Mouse (Mus musculus): ENCODE data around the gene Brd2. TPM values are rescaled to one million over a fixed set of nuclear protein-coding genes. Genes with fewer than 3 reads are reported as not detected.

Brd2 gene
- total and polyA plus RNA-seq, 2 experiments from 2014 or later = 124 to 233 TPM

DNA sequence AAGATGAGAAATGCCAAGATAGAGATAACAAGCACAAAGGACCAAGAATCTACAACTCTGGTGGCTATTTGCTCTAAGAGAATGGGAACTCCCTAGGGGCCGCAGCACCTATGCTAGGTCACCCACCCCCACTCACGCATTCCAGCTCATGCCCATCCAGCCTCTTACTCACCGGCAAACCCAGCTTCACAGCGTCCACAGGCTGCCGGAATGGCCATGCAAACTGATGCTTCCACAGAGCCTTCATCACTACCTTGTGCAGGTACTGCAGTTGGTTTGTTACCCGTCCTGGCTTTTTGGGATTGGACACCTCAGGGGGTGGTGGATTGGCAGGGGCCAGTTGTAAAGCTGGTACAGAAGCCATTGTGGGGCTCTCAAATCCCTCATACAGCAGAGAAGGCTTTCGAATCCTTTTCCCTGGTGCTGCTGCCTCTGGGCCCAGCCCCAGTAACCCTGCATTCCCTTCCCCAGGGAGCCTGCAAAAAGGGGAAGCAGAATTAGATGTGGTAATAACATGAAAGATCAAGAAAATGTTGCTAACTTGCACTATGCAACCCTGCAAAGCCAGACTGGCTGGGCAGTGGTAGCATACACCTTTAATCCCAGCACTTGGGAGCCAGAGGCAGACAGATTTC, 5.6 kb downstream of the Brd2 start:
- Histone ChIP-seq H3K4me1 (ENCODE audit: insufficient read depth, low read length) (no peaks in the 10 kb centered on the region), H3K27ac (ENCODE audit: low read depth, low read length) (0 out of 2 replicates have a peak overlapping the region, but pooled peaks have one; percentile 12), H3K36me3 (ENCODE audit: insufficient read depth, low read length) (peaks cover 47% of the 10 kb centered on the region), H3K27me3 (ENCODE audit: insufficient read depth, low read length) (no peaks in the 10 kb centered on the region), H3K9me3 (ENCODE audit: low read length) (no peaks in the 10 kb centered on the region), H3K4me2 (ENCODE audit: low read depth, low read length, poor library complexity, severe bottlenecking) (peak overlapping the region; percentile 86), H3K4me3 (ENCODE audit: low read depth, low read length) (peak overlapping the region; percentile 77), H3K9ac (replicated peaks; ENCODE audit: low read length, poor library complexity, severe bottlenecking) (peak overlapping the region; percentile 48)
- no peak for ATAC-seq (ENCODE audit: low FRiP score)
- 35% methylated on average over 7 of the region's 7 CpGs for WGBS
- DNase-seq (ENCODE audit: low spot score) = no peak
- TF ChIP-seq CTCF (IDR thresholded peaks at IDR 0.05) = no peak

DNA sequence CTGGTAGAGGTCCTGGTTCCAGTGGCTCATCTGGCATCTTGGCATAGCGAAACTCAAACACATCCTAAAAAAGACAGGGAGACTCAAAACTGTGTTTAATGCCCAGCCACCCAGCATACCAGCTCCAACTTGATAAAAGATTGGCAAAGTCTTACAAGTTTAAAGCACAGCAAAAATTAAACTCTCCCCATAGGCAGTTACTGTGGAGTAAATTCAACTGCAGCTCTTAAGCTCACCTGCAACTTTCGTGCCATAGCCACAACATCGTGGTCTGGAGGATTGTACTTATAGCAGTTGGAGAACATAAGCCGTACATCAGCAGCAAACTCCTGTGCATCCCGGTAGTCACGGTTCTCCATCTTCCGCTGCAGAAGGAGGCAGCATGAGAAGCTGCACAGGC, 8.3 kb downstream of the Brd2 start:
- Histone ChIP-seq H3K4me2 (ENCODE audit: low read depth, low read length, poor library complexity, severe bottlenecking) (no peak overlapping the region), H3K4me1 (ENCODE audit: insufficient read depth, low read length) (no peaks in the 10 kb centered on the region), H3K27ac (ENCODE audit: low read depth, low read length) (no peak overlapping the region), H3K9me3 (ENCODE audit: low read length) (no peaks in the 10 kb centered on the region), H3K9ac (replicated peaks; ENCODE audit: low read length, poor library complexity, severe bottlenecking) (no peak overlapping the region), H3K36me3 (ENCODE audit: insufficient read depth, low read length) (peaks cover 58% of the 10 kb centered on the region), H3K4me3 (ENCODE audit: low read depth, low read length) (no peak overlapping the region), H3K27me3 (ENCODE audit: insufficient read depth, low read length) (no peaks in the 10 kb centered on the region)
- DNase-seq (ENCODE audit: low spot score) (no peak), ATAC-seq (ENCODE audit: low FRiP score) (no peak)
- TF ChIP-seq CTCF (IDR thresholded peaks at IDR 0.05) = no peak
- 92% methylated on average over 7 of the region's 7 CpGs for WGBS

DNA sequence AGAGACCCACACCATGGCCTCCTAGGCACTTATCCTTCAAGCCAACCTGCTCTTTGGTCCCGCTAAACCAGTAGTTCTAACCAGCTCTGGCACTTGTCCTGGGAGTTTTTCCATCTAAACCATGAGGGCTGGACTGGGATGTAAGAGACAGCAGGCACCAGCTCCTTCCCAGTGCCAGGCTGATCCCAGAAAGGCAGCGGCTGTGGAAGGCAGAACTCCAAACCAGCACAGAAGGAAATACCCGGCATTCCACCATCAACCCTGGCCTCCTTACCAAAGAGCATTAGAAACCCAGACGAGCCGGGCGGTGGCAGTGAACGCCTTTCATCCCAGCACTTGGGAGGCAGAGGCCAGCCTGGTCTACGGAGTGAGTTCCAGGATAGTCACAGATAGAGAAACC, 12.1 kb downstream of the Brd2 start:
- H3K4me2 ChIP-seq (ENCODE audit: low read depth, low read length, poor library complexity, severe bottlenecking) = no peak overlapping the region
- no peak overlapping the region for H3K9ac ChIP-seq (replicated peaks; ENCODE audit: low read length, poor library complexity, severe bottlenecking)
- no peaks in the 10 kb centered on the region for H3K4me1 ChIP-seq (ENCODE audit: insufficient read depth, low read length)
- WGBS = 50% methylated on average over 8 of the region's 8 CpGs
- TF ChIP-seq CTCF (IDR thresholded peaks at IDR 0.05) = no peak
- DNase-seq (ENCODE audit: low spot score) (no peak), ATAC-seq (ENCODE audit: low FRiP score) (no peak)
- no peak overlapping the region for H3K27ac ChIP-seq (ENCODE audit: low read depth, low read length)
- H3K9me3 ChIP-seq (ENCODE audit: low read length) = no peaks in the 10 kb centered on the region
- no peaks in the 10 kb centered on the region for H3K27me3 ChIP-seq (ENCODE audit: insufficient read depth, low read length)
- no peak overlapping the region for H3K4me3 ChIP-seq (ENCODE audit: low read depth, low read length)
- H3K36me3 ChIP-seq (ENCODE audit: insufficient read depth, low read length) = peaks cover 48% of the 10 kb centered on the region

DNA sequence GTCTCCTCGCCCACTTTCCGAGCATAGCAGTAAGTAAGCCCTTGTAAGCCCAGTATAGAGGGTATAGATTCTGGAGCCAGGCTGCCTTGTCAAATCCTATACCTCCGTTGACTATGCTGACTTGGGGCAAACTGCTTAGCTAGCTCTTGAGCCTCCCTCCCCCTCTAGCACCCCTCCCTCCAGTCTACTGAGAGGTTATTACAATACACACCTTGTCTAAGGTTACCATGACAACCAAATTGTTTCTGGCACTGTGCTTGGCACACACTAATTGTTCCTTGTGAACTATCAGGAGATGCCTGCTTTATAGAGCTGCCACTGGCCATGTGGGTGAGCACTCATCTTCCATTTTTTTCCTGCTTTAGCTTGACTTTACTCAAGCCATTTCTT, 12.6 kb downstream of the Brd2 start:
- Histone ChIP-seq H3K36me3 (ENCODE audit: insufficient read depth, low read length) (peaks cover 43% of the 10 kb centered on the region), H3K27me3 (ENCODE audit: insufficient read depth, low read length) (no peaks in the 10 kb centered on the region), H3K27ac (ENCODE audit: low read depth, low read length) (no peak overlapping the region), H3K4me3 (ENCODE audit: low read depth, low read length) (no peak overlapping the region), H3K4me1 (ENCODE audit: insufficient read depth, low read length) (no peaks in the 10 kb centered on the region), H3K4me2 (ENCODE audit: low read depth, low read length, poor library complexity, severe bottlenecking) (no peak overlapping the region), H3K9ac (replicated peaks; ENCODE audit: low read length, poor library complexity, severe bottlenecking) (no peak overlapping the region), H3K9me3 (ENCODE audit: low read length) (no peaks in the 10 kb centered on the region; the same call in 1 of the 2 replicates)
- 0 out of 2 replicates have a peak, but pooled peaks have one; percentile 15 for ATAC-seq (ENCODE audit: low FRiP score)
- no peak for TF ChIP-seq CTCF (IDR thresholded peaks at IDR 0.05)
- no peak for DNase-seq (ENCODE audit: low spot score)
- 63% methylated on average over 3 of the region's 3 CpGs for WGBS

DNA sequence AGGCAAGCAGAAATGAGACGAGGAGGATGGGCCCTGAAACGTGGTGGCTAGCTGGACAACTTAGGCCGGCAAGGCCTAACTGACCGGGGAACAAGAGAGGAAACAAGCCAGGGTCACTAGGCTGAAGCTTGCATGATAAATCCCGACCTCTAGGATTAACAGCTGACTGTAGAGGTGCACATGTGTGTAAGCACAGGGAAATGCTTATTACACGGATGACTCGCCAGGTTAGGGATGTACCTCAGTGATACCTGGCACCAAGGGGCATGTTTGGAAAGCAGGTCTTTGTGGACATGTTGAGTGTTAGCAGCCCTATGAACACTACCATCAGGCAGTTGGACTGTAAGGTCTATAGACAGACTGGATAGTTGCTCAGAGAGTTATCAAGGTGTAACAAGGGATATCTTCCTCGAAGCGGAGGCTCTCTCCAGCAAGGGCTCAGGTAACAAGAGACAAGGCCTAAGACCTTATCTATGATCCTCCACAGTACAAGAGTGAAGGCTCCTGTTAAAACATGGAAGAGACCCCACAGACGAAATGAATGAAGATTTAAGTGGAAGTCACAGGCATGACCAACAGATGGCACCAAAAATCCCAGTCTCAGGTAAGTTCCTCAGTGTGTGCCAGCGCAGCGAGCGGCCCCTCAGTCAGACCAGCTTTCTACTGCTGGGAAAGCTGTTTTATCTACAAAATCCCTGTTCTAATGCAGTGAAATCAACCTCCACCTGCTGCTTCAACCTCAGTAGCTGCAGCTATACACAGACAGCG, 13.2 kb downstream of the Brd2 start:
- WGBS = 74% methylated on average over 14 of the region's 14 CpGs
- H3K9ac ChIP-seq (replicated peaks; ENCODE audit: low read length, poor library complexity, severe bottlenecking) = no peak overlapping the region
- no peak overlapping the region for H3K4me3 ChIP-seq (ENCODE audit: low read depth, low read length)
- no peaks in the 10 kb centered on the region for H3K27me3 ChIP-seq (ENCODE audit: insufficient read depth, low read length)
- TF ChIP-seq CTCF (IDR thresholded peaks at IDR 0.05) = peak; percentile 67
- 0 out of 2 replicates have a peak overlapping the region, but pooled peaks have one; percentile 26 for H3K27ac ChIP-seq (ENCODE audit: low read depth, low read length)
- no peak overlapping the region for H3K4me2 ChIP-seq (ENCODE audit: low read depth, low read length, poor library complexity, severe bottlenecking)
- peaks cover 37% of the 10 kb centered on the region for H3K36me3 ChIP-seq (ENCODE audit: insufficient read depth, low read length)
- DNase-seq (ENCODE audit: low spot score) (peak; percentile 70), ATAC-seq (ENCODE audit: low FRiP score) (0 out of 2 replicates have a peak, but pooled peaks have one; percentile 25)
- no peaks in the 10 kb centered on the region; the same call in 1 of the 2 replicates for H3K9me3 ChIP-seq (ENCODE audit: low read length)
- H3K4me1 ChIP-seq (ENCODE audit: insufficient read depth, low read length) = no peaks in the 10 kb centered on the region

DNA sequence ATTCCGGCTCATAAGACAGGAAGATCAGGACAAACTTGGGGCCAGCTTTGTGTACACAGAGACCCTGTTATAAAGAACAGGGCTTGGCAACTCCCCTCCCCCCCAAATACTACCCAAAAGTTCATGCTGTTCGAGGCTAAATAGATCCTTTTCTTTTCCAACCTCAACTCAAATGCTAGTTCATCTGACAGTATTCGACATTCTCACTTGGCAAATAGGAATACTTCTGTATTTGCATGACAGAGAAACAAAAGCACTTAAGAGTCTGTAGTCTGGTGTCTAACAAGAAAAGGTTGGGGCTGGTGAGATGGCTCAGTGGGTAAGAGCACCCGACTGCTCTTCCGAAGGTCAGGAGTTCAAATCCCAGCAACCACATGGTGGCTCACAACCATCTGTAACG, 14.0 kb downstream of the Brd2 start:
- no peaks in the 10 kb centered on the region for H3K27me3 ChIP-seq (ENCODE audit: insufficient read depth, low read length)
- H3K4me1 ChIP-seq (ENCODE audit: insufficient read depth, low read length) = no peaks in the 10 kb centered on the region
- no peak for TF ChIP-seq CTCF (IDR thresholded peaks at IDR 0.05)
- no peaks in the 10 kb centered on the region; the same call in 1 of the 2 replicates for H3K9me3 ChIP-seq (ENCODE audit: low read length)
- no peak overlapping the region for H3K27ac ChIP-seq (ENCODE audit: low read depth, low read length)
- H3K4me3 ChIP-seq (ENCODE audit: low read depth, low read length) = no peak overlapping the region
- H3K4me2 ChIP-seq (ENCODE audit: low read depth, low read length, poor library complexity, severe bottlenecking) = no peak overlapping the region
- DNase-seq (ENCODE audit: low spot score) (no peak), ATAC-seq (ENCODE audit: low FRiP score) (no peak)
- 89% methylated on average over 5 of the region's 6 CpGs for WGBS
- H3K9ac ChIP-seq (replicated peaks; ENCODE audit: low read length, poor library complexity, severe bottlenecking) = no peak overlapping the region
- H3K36me3 ChIP-seq (ENCODE audit: insufficient read depth, low read length) = peaks cover 30% of the 10 kb centered on the region

Data from midbrain, postnatal 0 days (tissue).